Mouse (Mus musculus) forebrain, embryonic 13.5 days (tissue): ENCODE results near the gene Htr3a. TPM values are rescaled to one million over a fixed set of nuclear protein-coding genes. Genes with fewer than 3 reads are reported as not detected.

Experiments
- polyA plus RNA-seq: library from polyadenylated mRNA; unstranded; fragments of >200 nt; fragmentation: Nextera tagmentation; extraction: Ambion mirVana; gene quantifications from 2 replicates; pipeline ENCODE4 v1.2.1, GENCODE M21; 2015

The Htr3a gene
- polyA plus RNA-seq, 1 experiment from 2014 or later = 1.9 TPM

Other genes with a start within 250 kb of the Htr3a start
- gene Zbtb16, start 74.9 kb downstream of the Htr3a start, polyA plus RNA-seq = 3.2 and 3.4 TPM in 2 replicates
- gene Htr3b, start 53.9 kb upstream of the Htr3a start, polyA plus RNA-seq = not detected in 2 replicates
- 33.5 and 39.0 TPM in 2 replicates for gene Usp28, start 74.3 kb upstream of the Htr3a start, polyA plus RNA-seq
- 40.2 and 44.7 TPM in 2 replicates for gene Zw10, start 144.5 kb upstream of the Htr3a start, polyA plus RNA-seq
- gene Tmprss5, start 170.2 kb upstream of the Htr3a start, polyA plus RNA-seq = 0.93 and 1.9 TPM in 2 replicates